Mouse (Mus musculus): ENCODE results near the gene Bri3. TPM values are rescaled to one million over a fixed set of nuclear protein-coding genes. Genes with fewer than 3 reads are reported as not detected.

Bri3 gene
- total RNA-seq, 2 experiments from 2014 or later, result 17.9 to 29.3 TPM

GRCm38 (mm10) chr5:144258131-144258611, 13.9 kb downstream of the Bri3 start:
- no peak for ATAC-seq (replicated peaks; ENCODE audit: low FRiP score, low TSS enrichment, poor library complexity, severe bottlenecking)

DNA sequence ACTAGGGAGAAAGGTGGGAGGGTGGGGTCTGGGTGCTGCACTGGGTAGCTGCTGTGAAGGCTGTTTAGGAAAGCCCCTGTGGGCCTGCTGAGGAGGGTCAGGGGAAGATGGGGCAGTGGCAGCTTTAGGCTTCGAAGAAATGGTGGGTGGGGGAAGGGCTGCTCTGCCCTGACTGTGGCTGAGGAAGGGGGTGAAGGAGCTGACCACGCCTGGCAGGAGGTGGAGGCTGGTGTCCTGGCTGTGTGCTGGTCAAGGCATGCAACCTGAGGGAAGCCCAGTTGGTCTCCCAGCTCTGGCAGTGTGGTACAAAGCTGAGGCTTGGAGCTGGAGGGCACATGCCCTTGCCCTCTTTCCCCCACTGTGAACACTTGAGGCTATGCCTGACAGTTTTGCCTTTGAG, 14.4 kb downstream of the Bri3 start:
- ATAC-seq (replicated peaks; ENCODE audit: low FRiP score, low TSS enrichment, poor library complexity, severe bottlenecking), result no peak

DNA sequence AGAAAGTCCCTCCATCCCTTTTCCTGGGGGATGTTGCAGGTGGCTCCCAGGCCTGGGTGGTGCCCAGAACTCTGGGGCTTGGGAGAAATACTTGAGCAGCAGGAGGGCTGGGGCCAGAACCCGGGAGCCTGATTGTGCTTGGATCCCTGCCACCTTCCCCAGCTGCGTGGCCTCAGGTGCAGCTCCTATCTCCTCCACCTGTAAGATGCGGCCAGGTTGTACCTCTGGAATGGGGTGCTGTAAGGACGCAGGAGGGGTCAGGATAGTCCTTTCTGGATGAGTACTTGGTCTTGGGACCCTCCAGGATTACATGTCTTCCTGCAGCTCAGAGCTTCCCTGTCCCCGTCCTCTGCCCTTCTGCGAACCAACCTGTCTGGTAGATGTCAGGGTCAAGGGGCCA, 15.0 kb downstream of the Bri3 start:
- no peak for ATAC-seq (replicated peaks; ENCODE audit: low FRiP score, low TSS enrichment, poor library complexity, severe bottlenecking)

GRCm38 (mm10) chr5:144260464-144260863, 16.2 kb downstream of the Bri3 start:
- ATAC-seq (replicated peaks; ENCODE audit: low FRiP score, low TSS enrichment, poor library complexity, severe bottlenecking), result no peak

- ATAC-seq (replicated peaks; ENCODE audit: low FRiP score, low TSS enrichment, poor library complexity, severe bottlenecking), result no peak
These were observed 17.1 kb downstream of the Bri3 start for GRCm38 (mm10) chr5:144261309-144261708.

DNA sequence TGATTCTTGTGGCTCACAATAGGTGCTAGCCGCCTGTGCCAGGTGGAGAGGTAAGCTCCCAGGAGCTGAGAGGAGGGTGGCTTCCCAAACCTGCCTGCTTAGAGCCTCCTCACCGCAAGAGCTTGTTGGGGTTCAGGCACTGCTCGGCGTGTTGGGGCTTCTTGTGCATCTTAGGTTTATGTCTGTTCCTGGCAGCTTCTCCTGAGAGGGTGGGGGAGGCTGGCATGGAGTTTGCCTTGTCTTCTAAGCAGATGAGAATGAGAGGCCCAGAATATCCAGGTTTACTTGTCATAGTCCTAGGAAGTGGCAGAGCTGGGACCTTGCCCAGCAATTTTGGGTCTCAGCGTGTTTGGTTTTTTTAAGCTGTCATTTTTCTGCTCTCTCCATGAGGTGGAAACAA, 17.6 kb downstream of the Bri3 start:
- ATAC-seq (replicated peaks; ENCODE audit: low FRiP score, low TSS enrichment, poor library complexity, severe bottlenecking), result no peak

GRCm38 (mm10) chr5:144263082-144263481, 18.8 kb downstream of the Bri3 start:
- ATAC-seq (replicated peaks; ENCODE audit: low FRiP score, low TSS enrichment, poor library complexity, severe bottlenecking), result no peak

GRCm38 (mm10) chr5:144263496-144263895, 19.3 kb downstream of the Bri3 start:
- no peak for ATAC-seq (replicated peaks; ENCODE audit: low FRiP score, low TSS enrichment, poor library complexity, severe bottlenecking)

DNA sequence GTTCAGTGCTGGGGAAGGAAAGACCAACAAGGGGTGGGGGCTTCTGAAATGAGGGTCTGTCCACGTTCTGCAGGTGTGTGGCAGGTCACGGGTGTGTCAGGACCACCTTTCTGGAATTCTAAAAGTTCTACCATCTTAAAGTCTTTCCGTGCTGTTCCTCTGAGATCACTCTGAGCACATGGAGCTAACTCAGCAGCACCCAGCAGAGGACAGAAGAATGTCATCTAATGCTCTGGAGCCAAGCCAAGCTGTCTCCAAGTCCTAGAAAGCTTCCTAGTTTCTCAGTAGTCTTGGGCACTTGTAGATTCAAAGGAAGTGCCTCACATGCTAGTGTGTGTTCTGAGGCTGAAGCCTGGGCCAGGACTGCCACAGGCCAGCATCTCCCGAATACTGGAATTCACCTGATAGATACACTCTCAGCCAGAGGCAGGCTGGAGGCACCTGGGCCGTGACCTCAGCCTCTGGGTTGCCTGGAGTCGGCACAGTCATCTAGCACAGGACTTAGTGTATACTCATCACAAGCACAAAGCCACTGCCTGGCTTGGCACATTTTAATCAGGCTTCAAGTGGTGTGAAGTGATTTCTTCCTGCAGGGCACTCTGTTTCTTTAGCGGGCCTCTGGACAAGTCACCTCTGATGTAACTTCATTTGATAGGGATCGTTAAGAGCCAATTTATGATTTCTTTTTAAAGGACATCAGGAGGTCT, 23.5 kb downstream of the Bri3 start:
- ATAC-seq (replicated peaks; ENCODE audit: low FRiP score, low TSS enrichment, poor library complexity, severe bottlenecking), result no peak

DNA sequence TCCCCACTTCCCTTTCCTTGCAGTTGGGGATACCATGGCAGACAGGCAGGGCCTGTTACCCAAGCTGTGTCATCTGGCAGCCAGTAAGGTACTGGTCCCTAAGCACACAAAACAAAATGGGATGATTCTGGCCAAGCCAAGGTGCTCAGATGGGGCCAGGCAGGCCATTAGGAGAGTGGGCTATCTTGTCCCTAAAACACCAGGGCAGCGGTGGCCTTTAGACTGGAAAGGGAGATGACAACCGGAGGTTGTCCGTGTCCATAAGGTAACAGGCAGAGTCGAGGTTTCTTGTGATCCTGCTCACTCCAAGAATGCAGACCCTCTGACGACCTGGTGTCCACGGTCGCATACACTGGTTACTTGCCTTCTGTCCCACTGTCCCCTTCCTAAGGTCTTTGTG, 25.7 kb downstream of the Bri3 start:
- ATAC-seq (replicated peaks; ENCODE audit: low FRiP score, low TSS enrichment, poor library complexity, severe bottlenecking), result no peak

DNA sequence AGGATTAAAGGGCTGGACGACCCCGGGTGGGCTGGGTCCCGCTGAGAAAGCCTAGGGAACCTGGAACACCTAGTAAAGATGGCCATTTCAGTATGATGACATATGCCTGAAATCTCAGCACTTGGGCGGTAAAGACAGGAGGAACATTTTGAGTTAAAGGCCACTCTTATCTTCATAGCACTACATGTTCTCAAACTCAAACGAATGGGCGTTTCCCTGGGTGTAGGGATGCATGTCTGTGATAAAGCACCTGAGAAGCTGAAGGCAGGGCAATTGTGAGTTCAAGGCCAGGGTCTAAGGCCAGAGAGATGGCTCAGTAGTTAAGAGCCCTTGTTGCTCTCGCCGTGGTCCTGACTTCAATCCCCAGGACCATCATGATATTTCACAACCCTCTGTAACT, 26.2 kb downstream of the Bri3 start:
- ATAC-seq (replicated peaks; ENCODE audit: low FRiP score, low TSS enrichment, poor library complexity, severe bottlenecking), result peak; percentile 28; the same call in 1 of the 2 replicates

DNA sequence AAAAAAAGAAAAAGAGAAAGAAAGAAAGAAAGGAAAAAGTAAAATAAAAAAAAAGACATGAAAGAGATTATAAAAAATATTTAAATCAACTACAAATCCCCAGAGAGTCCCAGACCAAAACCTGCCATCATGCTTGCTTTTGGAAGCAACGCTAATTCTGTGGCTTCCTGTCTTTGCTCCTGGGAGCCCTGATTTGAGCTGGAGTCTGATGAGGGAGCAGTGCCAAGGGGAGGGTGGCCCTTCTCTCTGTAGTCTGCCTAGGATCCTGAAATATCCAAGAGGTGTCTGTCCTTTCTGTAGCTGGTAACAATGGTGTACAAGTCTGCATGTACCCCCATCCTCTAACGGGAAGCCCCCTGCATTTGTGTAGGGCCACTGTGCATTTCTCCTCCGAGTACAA, 26.9 kb downstream of the Bri3 start:
- no peak for ATAC-seq (replicated peaks; ENCODE audit: low FRiP score, low TSS enrichment, poor library complexity, severe bottlenecking)

DNA sequence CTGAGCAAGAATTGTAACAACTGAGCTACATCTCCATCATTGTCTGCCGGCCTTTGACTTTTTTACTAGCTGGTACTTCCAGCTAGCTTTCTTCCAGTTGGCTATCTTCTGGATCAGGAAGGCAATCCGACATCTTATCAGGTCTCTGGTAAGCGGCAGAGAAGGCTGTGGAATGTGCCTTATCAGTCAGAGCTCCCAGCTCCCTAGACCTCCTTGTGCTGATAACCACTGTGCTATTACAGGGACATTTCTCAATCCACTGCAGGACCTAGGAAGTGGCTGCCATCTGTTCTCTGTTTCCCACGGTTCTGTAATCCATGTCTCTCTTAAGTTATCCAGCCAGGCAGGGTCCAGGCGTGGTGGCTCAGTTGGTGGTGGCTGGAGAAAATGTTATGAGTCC, 27.5 kb downstream of the Bri3 start:
- peak; percentile 29; the same call in 1 of the 2 replicates for ATAC-seq (replicated peaks; ENCODE audit: low FRiP score, low TSS enrichment, poor library complexity, severe bottlenecking)

- ATAC-seq (replicated peaks; ENCODE audit: low FRiP score, low TSS enrichment, poor library complexity, severe bottlenecking), result no peak
These were observed 30.7 kb downstream of the Bri3 start for GRCm38 (mm10) chr5:144274904-144275303.

DNA sequence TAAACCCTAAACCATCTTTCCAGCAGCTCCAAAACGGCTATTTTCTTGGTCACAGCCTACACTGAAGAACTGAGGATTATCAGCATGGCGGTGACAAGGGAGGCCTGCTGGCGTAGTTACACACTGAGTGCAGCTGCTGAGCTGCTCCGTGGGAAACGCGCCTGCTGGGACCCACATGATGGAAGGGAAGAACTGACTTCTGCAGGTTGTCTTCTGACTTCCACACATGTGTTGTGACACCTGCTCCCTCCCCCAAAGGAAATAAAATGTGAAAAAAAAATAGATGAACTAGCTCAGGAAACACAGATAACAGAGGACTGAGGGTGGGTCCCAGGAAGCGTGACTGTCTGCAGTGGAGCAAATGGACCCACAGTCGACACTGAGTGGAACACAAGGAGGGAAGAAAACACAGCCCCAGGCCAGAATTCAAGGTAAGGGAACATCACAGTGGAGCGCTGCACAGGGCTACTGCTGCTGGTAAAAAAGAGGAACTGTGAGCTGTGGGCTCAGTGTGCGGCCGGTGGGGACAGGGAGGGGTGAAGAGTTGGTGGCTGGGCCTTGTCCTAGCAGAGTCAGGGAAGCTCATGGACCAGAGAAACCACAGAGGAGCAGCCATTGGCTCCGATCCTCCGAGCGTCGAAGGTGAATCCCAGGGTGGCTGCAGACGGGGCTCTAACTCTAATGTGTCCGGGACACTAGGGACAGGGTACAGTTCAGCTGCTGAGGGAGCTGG, 32.8 kb downstream of the Bri3 start:
- peak; percentile 81 for ATAC-seq (replicated peaks; ENCODE audit: low FRiP score, low TSS enrichment, poor library complexity, severe bottlenecking)

DNA sequence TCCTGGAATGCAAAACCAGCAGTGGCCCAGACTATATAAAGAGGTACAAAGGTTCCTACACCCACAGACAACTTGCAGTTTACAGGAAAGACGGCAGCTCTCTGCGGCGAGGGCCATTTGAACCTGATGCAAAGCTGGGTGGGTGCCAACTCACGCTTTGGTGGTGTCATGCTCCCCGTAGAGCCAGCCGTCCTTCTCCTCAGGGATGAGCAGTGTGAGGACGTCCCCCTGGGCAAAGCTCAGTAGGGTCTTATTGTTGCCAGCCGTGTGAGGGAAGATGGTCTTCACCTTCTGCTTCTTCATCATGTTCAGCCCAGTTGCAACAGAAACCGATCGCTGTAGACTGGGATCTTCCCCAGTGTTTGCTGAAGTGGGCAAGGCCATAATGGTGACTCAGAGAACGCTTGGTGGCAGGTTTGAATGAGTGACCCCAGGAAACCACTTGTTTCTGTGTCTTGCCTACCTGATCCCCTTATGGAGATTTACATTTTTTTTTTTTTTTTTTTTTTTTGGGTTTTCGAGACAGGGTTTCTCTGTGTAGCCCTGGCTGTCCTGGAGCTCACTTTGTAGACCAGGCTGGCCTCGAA, 34.2 kb downstream of the Bri3 start:
- no peak for ATAC-seq (replicated peaks; ENCODE audit: low FRiP score, low TSS enrichment, poor library complexity, severe bottlenecking)

DNA sequence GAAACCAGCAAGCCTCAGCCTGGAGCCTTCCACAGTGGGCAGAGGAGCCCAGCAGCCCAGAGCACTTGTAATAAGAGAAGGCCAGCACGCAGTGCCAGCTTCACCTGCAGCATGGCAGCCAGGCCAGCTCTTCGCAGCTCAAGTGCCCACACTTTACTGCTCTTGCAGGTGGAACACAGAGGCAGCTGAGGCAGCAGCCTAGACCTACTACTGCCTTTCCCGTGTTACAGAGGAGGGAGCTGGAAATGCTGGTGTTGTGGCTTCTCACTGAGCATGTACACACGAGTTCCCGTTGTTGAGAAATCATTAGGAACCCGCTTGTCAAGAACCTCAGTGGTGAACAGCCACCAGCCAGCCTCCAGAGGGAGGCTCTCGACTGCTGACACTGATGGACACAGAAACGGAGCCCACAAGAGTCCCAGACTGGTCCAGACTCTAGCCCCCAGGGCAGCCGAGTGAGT, 34.9 kb downstream of the Bri3 start:
- ATAC-seq (replicated peaks; ENCODE audit: low FRiP score, low TSS enrichment, poor library complexity, severe bottlenecking), result no peak

GRCm38 (mm10) chr5:144279926-144280325, 35.7 kb downstream of the Bri3 start:
- no peak for ATAC-seq (replicated peaks; ENCODE audit: low FRiP score, low TSS enrichment, poor library complexity, severe bottlenecking)

DNA sequence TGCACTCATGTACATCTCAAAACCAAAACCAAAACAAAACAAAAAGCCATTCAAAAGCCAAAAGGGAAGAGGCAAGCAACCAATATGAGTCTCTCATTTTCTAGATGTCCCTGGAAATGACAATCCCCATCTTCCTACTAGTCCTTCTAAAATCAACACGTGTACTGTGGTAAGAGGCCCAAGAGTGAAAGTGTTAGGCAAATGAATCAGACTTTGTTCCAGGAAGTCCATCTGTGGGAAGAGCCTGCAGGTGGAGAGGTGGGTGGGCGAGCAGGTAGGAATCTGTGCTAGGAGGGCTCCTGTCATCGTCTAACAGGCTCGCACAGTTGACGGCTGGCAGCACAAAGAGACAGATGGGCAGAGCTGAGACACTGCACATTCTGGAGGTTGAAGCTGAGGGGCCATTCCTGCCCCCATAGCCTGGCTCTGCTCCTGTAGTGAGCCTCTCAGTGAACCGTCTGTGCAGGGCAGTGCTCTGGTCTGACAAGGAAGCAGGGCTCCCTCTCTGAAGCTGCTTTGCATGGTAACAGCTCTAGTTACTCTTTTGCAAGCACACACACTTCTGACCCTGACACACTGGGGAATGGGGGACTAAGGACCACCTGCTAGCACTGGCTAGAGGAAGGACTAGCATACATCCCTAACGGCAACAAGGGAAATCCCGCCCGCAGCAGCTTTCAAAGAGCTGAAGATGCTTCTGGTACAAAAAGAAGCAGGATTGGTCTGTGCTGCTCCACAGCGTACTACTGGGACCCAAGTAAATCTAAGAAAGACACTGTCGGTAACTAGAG, 38.4 kb downstream of the Bri3 start:
- no peak for ATAC-seq (replicated peaks; ENCODE audit: low FRiP score, low TSS enrichment, poor library complexity, severe bottlenecking)

DNA sequence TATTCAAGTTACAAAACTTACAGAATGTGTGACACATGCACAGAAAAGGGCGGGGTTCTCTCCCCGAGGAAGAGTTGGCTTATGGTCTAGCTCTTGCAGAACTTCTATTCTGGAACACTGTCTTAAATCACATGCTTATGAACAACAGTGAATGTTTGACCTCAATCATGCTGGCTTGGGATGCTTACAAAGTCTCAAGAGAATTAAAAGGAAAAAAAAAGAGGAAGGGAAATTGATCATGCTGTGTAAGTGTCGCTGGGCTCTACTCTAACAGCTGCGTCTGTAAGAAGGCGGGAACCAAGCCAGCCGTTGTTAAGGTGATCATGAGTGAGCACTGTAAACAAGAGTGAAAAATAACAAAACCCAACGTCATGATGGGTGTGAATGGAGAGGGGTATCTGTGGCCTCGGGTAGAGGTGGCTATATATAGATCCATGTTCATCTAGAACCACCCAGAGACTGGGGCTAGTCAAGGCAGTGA, 39.4 kb downstream of the Bri3 start:
- peak; percentile 50; the same call in 1 of the 2 replicates for ATAC-seq (replicated peaks; ENCODE audit: low FRiP score, low TSS enrichment, poor library complexity, severe bottlenecking)
